In the genomic region with DNA sequence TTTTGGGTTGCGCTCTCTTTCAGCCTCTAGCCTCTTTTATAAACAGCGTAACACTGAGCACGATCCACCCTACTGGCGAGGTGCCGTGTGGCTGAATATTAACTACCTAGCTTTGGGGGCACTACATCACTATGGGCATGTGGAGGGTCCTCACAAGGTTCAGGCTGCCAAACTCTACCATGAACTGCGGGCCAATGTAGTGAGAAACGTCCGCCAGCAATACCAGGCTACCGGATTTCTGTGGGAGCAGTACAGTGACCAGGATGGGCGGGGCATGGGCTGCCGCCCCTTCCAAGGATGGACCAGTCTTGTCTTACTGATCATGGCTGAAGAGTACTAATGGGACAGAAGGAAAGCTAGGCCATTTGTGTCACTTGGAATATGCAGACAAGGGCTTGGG, we compare ENCODE assay signal across 20 mouse cellular contexts. TPM values are rescaled to one million over a fixed set of nuclear protein-coding genes. Genes with fewer than 3 reads are reported as not detected.
DNase-seq lines count a peak whose midpoint lies in the region; ATAC-seq and TF ChIP-seq lines count a peak whose summit lies in the region.
"Had no signal": no experiment of that assay in that cellular context is flagged by ENCODE, and none has a peak within 500 bp of the region (broad histone marks: within the 10 kb centered on the region; RNA-seq: fewer than 3 reads in every experiment).

No protein-coding gene starts in this region.

- H3K27ac ChIP-seq in hindbrain, embryonic 10.5 days = peak overlapping the region; percentile 1; the same call in 1 of the 2 replicates
- H3K27ac ChIP-seq in hindbrain, embryonic 13.5 days = no peak overlapping the region
- H3K27ac ChIP-seq in liver, embryonic 15.5 days (replicated peaks) = 0 out of 2 replicates have a peak overlapping the region, but pooled peaks have one; percentile 7
- no peak overlapping the region for H3K27ac ChIP-seq in liver, postnatal 0 days (ENCODE audit: low read depth)
- no peak overlapping the region for H3K27ac ChIP-seq in embryonic facial prominence, embryonic 12.5 days

- intact Hi-C loops in left cerebral cortex, postnatal 14 days (cut with DNase I) = loop anchor here (5.0 kb wide), 1 partner anchor 39 kb away; the partner anchor contains the start of genes 1700003E16Rik and Wdr54

- no peaks in the 10 kb centered on the region for H3K27me3 ChIP-seq in hindbrain, embryonic 10.5 days (ENCODE audit: insufficient read depth, poor library complexity, severe bottlenecking)
- no peaks in the 10 kb centered on the region for H3K27me3 ChIP-seq in hindbrain, embryonic 13.5 days
- no peaks in the 10 kb centered on the region for H3K27me3 ChIP-seq in liver, embryonic 15.5 days
- H3K27me3 ChIP-seq in liver, postnatal 0 days (ENCODE audit: insufficient read depth, low read length) = no peaks in the 10 kb centered on the region
- H3K27me3 ChIP-seq in embryonic facial prominence, embryonic 12.5 days = no peaks in the 10 kb centered on the region
- H3K27me3 ChIP-seq: megakaryocyte, embryonic 14.5 days had no signal

- 86% methylated on average over 11 of the region's 11 CpGs for WGBS in hindbrain, embryonic 10.5 days
- 82% methylated on average over 11 of the region's 11 CpGs for WGBS in hindbrain, embryonic 13.5 days
- WGBS in liver, embryonic 15.5 days (ENCODE audit: insufficient replicate concordance) = 82% methylated on average over 11 of the region's 11 CpGs
- 85% methylated on average over 11 of the region's 11 CpGs for WGBS in liver, postnatal 0 days (ENCODE audit: insufficient replicate concordance)
- 85% methylated on average over 11 of the region's 11 CpGs for WGBS in embryonic facial prominence, embryonic 12.5 days

- TF ChIP-seq EP300 in liver, postnatal 0 days (IDR thresholded peaks at IDR 0.05; ENCODE audit: low read depth) = no peak

- no peak overlapping the region for H3K4me2 ChIP-seq in hindbrain, embryonic 13.5 days
- H3K4me2 ChIP-seq in liver, embryonic 15.5 days = no peak overlapping the region
- no peak overlapping the region for H3K4me2 ChIP-seq in liver, postnatal 0 days (ENCODE audit: low read depth, low read length)
- no peak overlapping the region for H3K4me2 ChIP-seq in embryonic facial prominence, embryonic 12.5 days (replicated peaks)

- H3K9me3 ChIP-seq in hindbrain, embryonic 10.5 days = no peaks in the 10 kb centered on the region
- H3K9me3 ChIP-seq in hindbrain, embryonic 13.5 days = no peaks in the 10 kb centered on the region
- H3K9me3 ChIP-seq in liver, embryonic 15.5 days (replicated peaks) = no peaks in the 10 kb centered on the region
- H3K9me3 ChIP-seq in liver, postnatal 0 days (ENCODE audit: low read length) = no peaks in the 10 kb centered on the region
- no peaks in the 10 kb centered on the region for H3K9me3 ChIP-seq in embryonic facial prominence, embryonic 12.5 days
- H3K9me3 ChIP-seq: megakaryocyte, embryonic 14.5 days had no signal

- TF ChIP-seq CTCF in liver, postnatal 0 days (IDR thresholded peaks at IDR 0.05; ENCODE audit: low read depth) = no peak

- H3K36me3 ChIP-seq in hindbrain, embryonic 10.5 days = peaks cover 40% of the 10 kb centered on the region
- peaks cover 29% of the 10 kb centered on the region for H3K36me3 ChIP-seq in hindbrain, embryonic 13.5 days
- peaks cover 36% of the 10 kb centered on the region for H3K36me3 ChIP-seq in liver, embryonic 15.5 days (replicated peaks)
- peaks cover 8% of the 10 kb centered on the region for H3K36me3 ChIP-seq in liver, postnatal 0 days (replicated peaks; ENCODE audit: insufficient read depth, low read length)
- peaks cover 33% of the 10 kb centered on the region for H3K36me3 ChIP-seq in embryonic facial prominence, embryonic 12.5 days

- DNase-seq in adrenal gland, adult (ENCODE audit: inconsistent age in 2 of 2, low spot score in 1 of 2) = peak; percentile 21 to 51
- DNase-seq in adrenal gland, postnatal 4 days (ENCODE audit: low spot score in 2 of 2) = no peak
- DNase-seq in hindbrain, embryonic 10.5 days (ENCODE audit: low spot score) = no peak
- no peak for DNase-seq in liver, postnatal 0 days
- no peak for DNase-seq in left cerebral cortex, postnatal 14 days (ENCODE audit: low spot score in 2 of 2)
- DNase-seq: adrenal gland, postnatal 10 days; forebrain, postnatal 0 days; heart, adult 11 months; kidney, adult 11 months; kidney, postnatal 14 days; lung, postnatal 14 days; retina, postnatal 1 day; right cerebral cortex, postnatal 4 days had no signal

- peaks cover 75% of the 10 kb centered on the region for H3K4me1 ChIP-seq in hindbrain, embryonic 10.5 days (replicated peaks)
- H3K4me1 ChIP-seq in hindbrain, embryonic 13.5 days (replicated peaks) = peaks cover 74% of the 10 kb centered on the region
- peaks cover 88% of the 10 kb centered on the region for H3K4me1 ChIP-seq in liver, embryonic 15.5 days (replicated peaks)
- peaks cover 41% of the 10 kb centered on the region for H3K4me1 ChIP-seq in liver, postnatal 0 days (ENCODE audit: insufficient read depth)
- peaks cover 33% of the 10 kb centered on the region for H3K4me1 ChIP-seq in embryonic facial prominence, embryonic 12.5 days

- 0 out of 2 replicates have a peak overlapping the region, but pooled peaks have one; percentile 16 for H3K4me3 ChIP-seq in hindbrain, embryonic 10.5 days
- no peak overlapping the region for H3K4me3 ChIP-seq in hindbrain, embryonic 13.5 days
- no peak overlapping the region for H3K4me3 ChIP-seq in liver, embryonic 15.5 days (replicated peaks)
- H3K4me3 ChIP-seq in liver, postnatal 0 days (ENCODE audit: low read depth, low read length) = no peak overlapping the region
- H3K4me3 ChIP-seq in embryonic facial prominence, embryonic 12.5 days = 0 out of 2 replicates have a peak overlapping the region, but pooled peaks have one; percentile 2

- H3K9ac ChIP-seq in hindbrain, embryonic 13.5 days = no peak overlapping the region
- H3K9ac ChIP-seq in liver, embryonic 15.5 days = no peak overlapping the region
- no peak overlapping the region for H3K9ac ChIP-seq in liver, postnatal 0 days (replicated peaks)
- H3K9ac ChIP-seq in embryonic facial prominence, embryonic 12.5 days = no peak overlapping the region
- H3K9ac ChIP-seq: forebrain, postnatal 0 days had no signal

- ATAC-seq in hindbrain, embryonic 13.5 days (ENCODE audit: low FRiP score) = no peak
- no peak for ATAC-seq in liver, embryonic 15.5 days (ENCODE audit: insufficient read depth)
- ATAC-seq in liver, postnatal 0 days = no peak
- ATAC-seq in embryonic facial prominence, embryonic 12.5 days (ENCODE audit: insufficient number of reproducible peaks, insufficient read depth, low FRiP score, low TSS enrichment) = no peak
- ATAC-seq: CD4-positive, CD25-positive, alpha-beta regulatory T cell, adult 4 months; forebrain, postnatal 0 days; hindbrain, embryonic 16.5 days had no signal

RNA-seq across cellular contexts. Expression of gene Wbp1, which starts 3.0 kb away (rescaled TPM):
- total RNA-seq in adrenal gland, postnatal 4 days (2021) = 10 to 100 TPM; 84.5 to 86.4 TPM
- polyA plus RNA-seq in hindbrain, embryonic 10.5 days (2016; fragmentation: Nextera tagmentation; extraction: Ambion mirVana) = 157 and 245 TPM in 2 replicates
- polyA plus RNA-seq in hindbrain, embryonic 13.5 days (2015; fragmentation: Nextera tagmentation; extraction: Ambion mirVana) = 216 and 227 TPM in 2 replicates
- polyA plus RNA-seq in liver, embryonic 15.5 days (2015; fragmentation: Nextera tagmentation; extraction: Ambion mirVana) = 29.6 and 30.2 TPM in 2 replicates
- polyA plus RNA-seq in liver, postnatal 0 days (2015; fragmentation: Nextera tagmentation; extraction: Ambion mirVana) = 21.0 and 22.0 TPM in 2 replicates
- polyA plus RNA-seq in embryonic facial prominence, embryonic 12.5 days (2016; fragmentation: Nextera tagmentation; extraction: Ambion mirVana) = 193 and 204 TPM in 2 replicates
- 10 to 100 TPM; 44.2 to 53.8 TPM for total RNA-seq in left cerebral cortex, postnatal 14 days (2021)

RNA-seq across cellular contexts. Expression of gene Mogs, which starts 3.1 kb away (rescaled TPM):
- 10 to 100 TPM; 60.1 to 64.3 TPM for total RNA-seq in adrenal gland, postnatal 4 days (2021)
- 37.9 and 40.0 TPM in 2 replicates for polyA plus RNA-seq in hindbrain, embryonic 10.5 days (2016; fragmentation: Nextera tagmentation; extraction: Ambion mirVana)
- 21.5 and 25.7 TPM in 2 replicates for polyA plus RNA-seq in hindbrain, embryonic 13.5 days (2015; fragmentation: Nextera tagmentation; extraction: Ambion mirVana)
- polyA plus RNA-seq in liver, embryonic 15.5 days (2015; fragmentation: Nextera tagmentation; extraction: Ambion mirVana) = 37.0 and 39.9 TPM in 2 replicates
- 21.4 and 21.5 TPM in 2 replicates for polyA plus RNA-seq in liver, postnatal 0 days (2015; fragmentation: Nextera tagmentation; extraction: Ambion mirVana)
- 54.9 and 55.2 TPM in 2 replicates for polyA plus RNA-seq in embryonic facial prominence, embryonic 12.5 days (2016; fragmentation: Nextera tagmentation; extraction: Ambion mirVana)
- total RNA-seq in left cerebral cortex, postnatal 14 days (2021) = 10 to 100 TPM; 24.4 to 27.3 TPM

RNA-seq across cellular contexts. Expression of gene Ino80b, which starts 6.9 kb away (rescaled TPM):
- total RNA-seq in adrenal gland, postnatal 4 days (2021) = 10 to 100 TPM; 29.0 to 31.7 TPM
- 19.8 and 22.8 TPM in 2 replicates for polyA plus RNA-seq in hindbrain, embryonic 10.5 days (2016; fragmentation: Nextera tagmentation; extraction: Ambion mirVana)
- 13.4 and 14.1 TPM in 2 replicates for polyA plus RNA-seq in hindbrain, embryonic 13.5 days (2015; fragmentation: Nextera tagmentation; extraction: Ambion mirVana)
- 5.0 and 5.3 TPM in 2 replicates for polyA plus RNA-seq in liver, embryonic 15.5 days (2015; fragmentation: Nextera tagmentation; extraction: Ambion mirVana)
- polyA plus RNA-seq in liver, postnatal 0 days (2015; fragmentation: Nextera tagmentation; extraction: Ambion mirVana) = 5.1 and 5.7 TPM in 2 replicates
- 17.9 and 21.4 TPM in 2 replicates for polyA plus RNA-seq in embryonic facial prominence, embryonic 12.5 days (2016; fragmentation: Nextera tagmentation; extraction: Ambion mirVana)
- 10 to 100 TPM; 15.1 to 18.8 TPM for total RNA-seq in left cerebral cortex, postnatal 14 days (2021)

RNA-seq across cellular contexts. Expression of gene Mrpl53, which starts 9.5 kb away (rescaled TPM):
- total RNA-seq in adrenal gland, postnatal 4 days (2021) = 10 to 100 TPM; 77.6 to 82.6 TPM
- 151 and 154 TPM in 2 replicates for polyA plus RNA-seq in hindbrain, embryonic 10.5 days (2016; fragmentation: Nextera tagmentation; extraction: Ambion mirVana)
- 123 TPM in 2 replicates for polyA plus RNA-seq in hindbrain, embryonic 13.5 days (2015; fragmentation: Nextera tagmentation; extraction: Ambion mirVana)
- polyA plus RNA-seq in liver, embryonic 15.5 days (2015; fragmentation: Nextera tagmentation; extraction: Ambion mirVana) = 70.4 and 72.6 TPM in 2 replicates
- polyA plus RNA-seq in liver, postnatal 0 days (2015; fragmentation: Nextera tagmentation; extraction: Ambion mirVana) = 88.3 and 90.2 TPM in 2 replicates
- 132 and 139 TPM in 2 replicates for polyA plus RNA-seq in embryonic facial prominence, embryonic 12.5 days (2016; fragmentation: Nextera tagmentation; extraction: Ambion mirVana)
- total RNA-seq in left cerebral cortex, postnatal 14 days (2021) = 10 to 100 TPM; 61.7 to 64.8 TPM

RNA-seq across cellular contexts. Expression of gene Rtkn, which starts 16.9 kb away (rescaled TPM):
- total RNA-seq in adrenal gland, postnatal 4 days (2021) = 10 to 100 TPM; 36.8 to 40.3 TPM
- 40.5 and 46.4 TPM in 2 replicates for polyA plus RNA-seq in hindbrain, embryonic 10.5 days (2016; fragmentation: Nextera tagmentation; extraction: Ambion mirVana)
- polyA plus RNA-seq in hindbrain, embryonic 13.5 days (2015; fragmentation: Nextera tagmentation; extraction: Ambion mirVana) = 15.9 and 16.6 TPM in 2 replicates
- 12.1 and 17.9 TPM in 2 replicates for polyA plus RNA-seq in liver, embryonic 15.5 days (2015; fragmentation: Nextera tagmentation; extraction: Ambion mirVana)
- 7.0 and 7.1 TPM in 2 replicates for polyA plus RNA-seq in liver, postnatal 0 days (2015; fragmentation: Nextera tagmentation; extraction: Ambion mirVana)
- 51.3 and 54.6 TPM in 2 replicates for polyA plus RNA-seq in embryonic facial prominence, embryonic 12.5 days (2016; fragmentation: Nextera tagmentation; extraction: Ambion mirVana)
- 10 to 100 TPM; 55.2 to 62.4 TPM for total RNA-seq in left cerebral cortex, postnatal 14 days (2021)
- total RNA-seq: neutrophil, adult 5-6 weeks had no signal

Comparison
In these comparisons a context has a peak if more than half of its experiments do, and no peak if none do; other contexts are left out.
1. DNase-seq: peak in adrenal gland, adult (2 of 2); none in adrenal gland, postnatal 4 days (0 of 2), hindbrain, embryonic 10.5 days (single experiment), liver, postnatal 0 days (single experiment) and left cerebral cortex, postnatal 14 days (0 of 2).
2. H3K27ac ChIP-seq: peak in hindbrain, embryonic 10.5 days (single experiment) and liver, embryonic 15.5 days (single experiment); none in hindbrain, embryonic 13.5 days (single experiment), liver, postnatal 0 days (single experiment) and embryonic facial prominence, embryonic 12.5 days (single experiment).
3. H3K4me3 ChIP-seq: peak in hindbrain, embryonic 10.5 days (single experiment) and embryonic facial prominence, embryonic 12.5 days (single experiment); none in hindbrain, embryonic 13.5 days (single experiment), liver, embryonic 15.5 days (single experiment) and liver, postnatal 0 days (single experiment).